Comparison of ENCODE assay signal across 27 mouse cellular contexts in the genomic region with DNA sequence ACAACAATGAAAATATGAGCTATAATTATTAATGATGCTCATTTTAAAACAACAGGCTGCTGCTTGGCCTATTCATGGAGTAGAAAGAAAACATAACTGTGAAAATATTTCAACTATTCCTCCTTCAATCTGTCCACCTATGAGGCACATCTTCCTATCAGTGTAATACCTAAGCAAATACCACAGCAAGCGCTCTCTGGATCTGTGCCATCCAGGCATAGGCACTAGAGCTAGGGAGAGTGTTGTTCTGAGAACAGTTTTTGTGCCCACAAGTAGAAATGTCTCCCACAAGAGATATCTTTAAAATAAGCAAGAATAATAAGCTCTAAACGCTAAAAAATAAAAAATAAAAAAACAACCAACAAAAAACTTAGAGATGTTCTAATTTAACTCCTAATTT. TPM values are rescaled to one million over a fixed set of nuclear protein-coding genes. Genes with fewer than 3 reads are reported as not detected.
A peak's percentile ranks its signal among the peaks of the same experiment; 100 is the strongest.
DNase-seq lines count a peak whose midpoint lies in the region; ATAC-seq lines count a peak whose summit lies in the region.
"Had no signal": no experiment of that assay in that cellular context is flagged by ENCODE, and none has a peak within 500 bp of the region (broad histone marks: within the 10 kb centered on the region; RNA-seq: fewer than 3 reads in every experiment).

No protein-coding gene starts in this region.

- no peaks in the 10 kb centered on the region for H3K36me3 ChIP-seq in midbrain, embryonic 11.5 days (ENCODE audit: control insufficient read depth, insufficient read depth, low read length)
- H3K36me3 ChIP-seq in midbrain, embryonic 14.5 days (ENCODE audit: control insufficient read depth, insufficient read depth, low read length) = no peaks in the 10 kb centered on the region
- H3K36me3 ChIP-seq: embryonic facial prominence, embryonic 13.5 days; forebrain, embryonic 15.5 days; hindbrain, embryonic 13.5 days; midbrain, embryonic 12.5 days; neural tube, embryonic 13.5 days had no signal

- H3K4me3 ChIP-seq in midbrain, embryonic 11.5 days (ENCODE audit: low read depth, low read length) = no peak overlapping the region
- H3K4me3 ChIP-seq in midbrain, embryonic 14.5 days (replicated peaks; ENCODE audit: low read depth, low read length) = no peak overlapping the region
- H3K4me3 ChIP-seq: embryonic facial prominence, embryonic 13.5 days; forebrain, embryonic 10.5 days; forebrain, embryonic 15.5 days; hindbrain, embryonic 13.5 days; midbrain, embryonic 12.5 days; neural tube, embryonic 13.5 days had no signal

- H3K9ac ChIP-seq in midbrain, embryonic 11.5 days (ENCODE audit: low read length) = no peak overlapping the region
- no peak overlapping the region for H3K9ac ChIP-seq in midbrain, embryonic 14.5 days (replicated peaks; ENCODE audit: low read length)
- H3K9ac ChIP-seq: embryonic facial prominence, embryonic 13.5 days; forebrain, embryonic 15.5 days; hindbrain, embryonic 13.5 days; midbrain, embryonic 12.5 days; neural tube, embryonic 13.5 days had no signal

- no peak overlapping the region for H3K4me2 ChIP-seq in midbrain, embryonic 11.5 days
- no peak overlapping the region for H3K4me2 ChIP-seq in midbrain, embryonic 14.5 days (ENCODE audit: low read length)
- H3K4me2 ChIP-seq: embryonic facial prominence, embryonic 13.5 days; forebrain, embryonic 15.5 days; heart, embryonic 11.5 days; hindbrain, embryonic 13.5 days; liver, embryonic 11.5 days; midbrain, embryonic 12.5 days; neural tube, embryonic 13.5 days had no signal

- 95% methylated on average over 2 of the region's 2 CpGs for WGBS in midbrain, embryonic 11.5 days
- 94% methylated on average over 2 of the region's 2 CpGs for WGBS in midbrain, embryonic 14.5 days

- H3K27ac ChIP-seq in midbrain, embryonic 11.5 days (ENCODE audit: low read depth, low read length) = no peak overlapping the region
- no peak overlapping the region for H3K27ac ChIP-seq in midbrain, embryonic 14.5 days (replicated peaks; ENCODE audit: low read depth, low read length)
- H3K27ac ChIP-seq: embryonic facial prominence, embryonic 13.5 days; forebrain, embryonic 10.5 days; forebrain, embryonic 15.5 days; hindbrain, embryonic 13.5 days; kidney, postnatal 0 days; midbrain, embryonic 12.5 days; neural tube, embryonic 13.5 days had no signal

- no peaks in the 10 kb centered on the region for H3K27me3 ChIP-seq in midbrain, embryonic 11.5 days (ENCODE audit: control insufficient read depth, insufficient read depth, low read length)
- no peaks in the 10 kb centered on the region for H3K27me3 ChIP-seq in midbrain, embryonic 14.5 days (ENCODE audit: control insufficient read depth, insufficient read depth, low read length)
- H3K27me3 ChIP-seq: embryonic facial prominence, embryonic 13.5 days; forebrain, embryonic 15.5 days; hindbrain, embryonic 13.5 days; midbrain, embryonic 12.5 days; neural tube, embryonic 13.5 days had no signal

- H3K4me1 ChIP-seq in midbrain, embryonic 11.5 days (ENCODE audit: control insufficient read depth, insufficient read depth, low read length) = no peaks in the 10 kb centered on the region
- H3K4me1 ChIP-seq in midbrain, embryonic 14.5 days (ENCODE audit: control insufficient read depth, insufficient read depth, low read length) = no peaks in the 10 kb centered on the region
- H3K4me1 ChIP-seq: forebrain, embryonic 10.5 days had no signal

- no peak for ATAC-seq in midbrain, embryonic 11.5 days (ENCODE audit: low FRiP score)
- ATAC-seq in midbrain, embryonic 14.5 days (ENCODE audit: low FRiP score, low TSS enrichment) = no peak
- ATAC-seq: activated CD4-positive, CD25-positive, alpha-beta regulatory T cell, adult 4 months; forebrain, embryonic 15.5 days; intestine, embryonic 16.5 days had no signal

- DNase-seq in cerebellum, adult 9-10 months = peak; percentile 52
- no peak for DNase-seq in cerebellum, adult 11 months
- peak; percentile 30 for DNase-seq in kidney, postnatal 10 days
- no peak for DNase-seq in kidney, postnatal 14 days
- DNase-seq in midbrain, embryonic 11.5 days (ENCODE audit: low spot score, missing footprints) = peak; percentile 19
- DNase-seq in midbrain, embryonic 14.5 days = no peak
- DNase-seq in ovary, adult 18-20 months (ENCODE audit: low spot score) = no peak
- DNase-seq: adrenal gland, adult 8-10 months; gastrocnemius, postnatal 25 days; heart, adult 11 months; heart, postnatal 36 days; kidney, adult 8-10 months; layer of hippocampus, adult 9-11 months; lung, postnatal 36 days; thymus, adult 2 months; thymus, postnatal 36 days had no signal

- H3K9me3 ChIP-seq in midbrain, embryonic 11.5 days (ENCODE audit: control insufficient read depth, low read length) = no peaks in the 10 kb centered on the region
- no peaks in the 10 kb centered on the region for H3K9me3 ChIP-seq in midbrain, embryonic 14.5 days (ENCODE audit: control insufficient read depth, low read length)
- H3K9me3 ChIP-seq: embryonic facial prominence, embryonic 13.5 days; forebrain, embryonic 10.5 days; forebrain, embryonic 15.5 days; hindbrain, embryonic 13.5 days; midbrain, embryonic 12.5 days; neural tube, embryonic 13.5 days had no signal

RNA-seq across cellular contexts. Expression of gene Srgap2, which starts 14.0 kb away (rescaled TPM):
- 16.4 and 19.3 TPM in 2 replicates for polyA plus RNA-seq in midbrain, embryonic 11.5 days (2014; fragmentation: Nextera tagmentation; extraction: Ambion mirVana)
- polyA plus RNA-seq in midbrain, embryonic 14.5 days (2014; fragmentation: Nextera tagmentation; extraction: Ambion mirVana) = 28.6 and 30.8 TPM in 2 replicates

RNA-seq across cellular contexts. Expression of gene Fam72a, which starts 14.6 kb away (rescaled TPM):
- polyA plus RNA-seq in midbrain, embryonic 11.5 days (2014; fragmentation: Nextera tagmentation; extraction: Ambion mirVana) = 4.5 and 4.7 TPM in 2 replicates
- polyA plus RNA-seq in midbrain, embryonic 14.5 days (2014; fragmentation: Nextera tagmentation; extraction: Ambion mirVana) = 1.4 and 1.8 TPM in 2 replicates

Comparison
In these comparisons a context has a peak if more than half of its experiments do, and no peak if none do; other contexts are left out.
1. DNase-seq: peak in cerebellum, adult 9-10 months (single experiment), kidney, postnatal 10 days (single experiment) and midbrain, embryonic 11.5 days (single experiment); none in cerebellum, adult 11 months (single experiment), kidney, postnatal 14 days (single experiment), midbrain, embryonic 14.5 days (single experiment) and ovary, adult 18-20 months (single experiment).